Mouse (Mus musculus): ENCODE results near the gene Srarp.

The Srarp gene

DNA sequence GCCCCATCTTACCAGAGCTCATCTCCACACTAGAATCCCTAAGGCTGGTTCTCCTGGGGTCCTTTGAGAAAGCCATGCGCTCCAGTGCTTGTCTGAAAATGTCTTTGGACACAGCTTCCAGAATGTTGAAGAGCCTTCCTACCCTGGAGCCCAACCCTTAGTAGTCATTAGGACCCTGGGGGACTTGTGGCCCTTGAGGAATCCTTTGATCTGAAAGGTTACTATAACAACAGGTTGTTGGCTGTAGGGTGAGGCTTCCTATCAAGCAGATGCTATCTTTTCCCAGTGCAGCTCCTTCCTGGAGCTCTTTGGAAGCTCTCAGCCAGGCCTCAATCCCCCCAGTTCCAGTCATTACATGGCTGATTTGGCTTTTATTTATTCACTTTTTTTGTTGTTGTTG, at the start of gene Srarp:
Gene Srarp, minus strand, starts transcription at position 132 of the 400 bp plus-strand sequence.
- DNase-seq (ENCODE audit: low read depth, low spot score), result no peak

DNA sequence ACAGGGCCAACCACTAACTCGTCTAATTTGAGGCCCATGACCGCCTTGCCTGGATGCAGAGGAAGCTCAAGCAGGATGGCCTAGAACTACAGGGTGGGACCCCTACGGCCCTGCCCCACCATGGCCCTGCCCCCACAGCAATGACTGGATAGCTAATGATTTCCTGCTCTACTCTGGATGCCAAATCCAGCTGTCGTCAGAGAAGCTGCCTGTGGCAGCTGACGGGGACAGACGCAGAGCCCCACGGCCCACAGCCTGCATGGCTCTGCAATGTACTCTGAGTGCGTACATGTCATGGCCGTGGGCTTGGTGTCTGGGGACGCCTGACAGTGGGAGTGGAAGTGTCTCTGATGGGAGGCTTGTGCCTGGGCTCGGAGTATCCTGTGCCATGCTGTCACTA, 48.2 kb upstream of the Srarp start:
- DNase-seq (ENCODE audit: low read depth, low spot score), result no peak

DNA sequence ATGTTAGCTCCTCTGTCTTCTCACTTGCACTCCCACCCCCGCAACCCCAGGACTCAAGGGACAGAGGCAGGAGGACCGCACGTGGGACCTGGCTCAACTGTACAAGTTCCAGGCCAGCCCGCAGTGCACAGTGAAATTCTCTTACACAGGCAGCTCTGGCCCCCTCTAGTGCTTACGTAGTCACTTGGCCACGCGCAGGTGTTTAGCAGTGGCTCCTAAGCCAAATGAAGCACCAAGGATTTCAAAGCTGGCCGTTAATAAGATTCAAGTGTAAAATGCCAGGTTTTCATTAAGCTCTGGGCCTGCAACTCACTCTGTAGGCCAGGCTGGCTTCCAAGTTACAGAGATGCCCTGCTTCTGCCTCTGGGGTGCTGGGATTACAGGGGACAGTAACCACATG, 43.5 kb upstream of the Srarp start:
- DNase-seq (ENCODE audit: low read depth, low spot score), result no peak

DNA sequence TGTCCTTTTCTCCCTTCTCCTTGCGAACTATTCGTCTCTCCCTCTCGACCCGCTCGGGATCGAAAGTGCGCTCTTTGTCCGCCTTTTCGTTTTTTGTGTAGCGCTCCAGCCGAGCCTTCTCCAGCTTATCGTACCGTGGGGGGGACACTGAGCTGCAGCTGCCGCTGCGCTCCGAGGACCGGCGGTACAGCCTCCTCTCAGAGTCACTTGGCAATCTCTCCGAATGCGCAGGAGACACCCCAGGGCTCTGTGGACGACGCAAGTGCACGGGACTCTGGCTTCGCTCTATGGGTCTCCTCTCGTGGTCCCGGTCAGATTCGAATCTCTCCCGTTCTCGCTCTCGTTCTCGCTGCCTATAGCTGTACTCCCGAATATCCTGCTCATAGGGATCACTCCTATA, 42.9 kb upstream of the Srarp start:
- DNase-seq (ENCODE audit: low read depth, low spot score), result no peak

DNA sequence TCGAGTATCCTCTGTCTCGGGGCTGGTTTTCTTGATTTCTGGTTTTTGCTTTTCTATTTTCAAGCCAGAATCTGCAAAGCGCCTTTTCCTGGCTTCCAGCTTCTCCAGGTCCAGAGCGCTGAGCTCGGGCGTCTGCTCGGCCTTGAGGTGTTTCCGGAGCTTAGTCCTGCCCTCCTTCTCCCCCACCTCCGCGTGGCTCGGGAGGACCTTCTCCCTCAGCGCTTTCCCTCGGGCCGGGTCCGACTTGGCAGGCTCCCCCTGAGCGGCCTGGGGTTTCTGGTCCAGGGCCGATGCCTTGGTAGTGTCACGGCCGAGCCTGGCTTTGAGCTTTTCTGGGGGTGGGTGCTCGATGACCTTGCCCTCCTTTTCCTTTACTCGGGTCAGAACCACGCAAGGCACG, 42.3 kb upstream of the Srarp start:
- no peak for DNase-seq (ENCODE audit: low read depth, low spot score)

DNA sequence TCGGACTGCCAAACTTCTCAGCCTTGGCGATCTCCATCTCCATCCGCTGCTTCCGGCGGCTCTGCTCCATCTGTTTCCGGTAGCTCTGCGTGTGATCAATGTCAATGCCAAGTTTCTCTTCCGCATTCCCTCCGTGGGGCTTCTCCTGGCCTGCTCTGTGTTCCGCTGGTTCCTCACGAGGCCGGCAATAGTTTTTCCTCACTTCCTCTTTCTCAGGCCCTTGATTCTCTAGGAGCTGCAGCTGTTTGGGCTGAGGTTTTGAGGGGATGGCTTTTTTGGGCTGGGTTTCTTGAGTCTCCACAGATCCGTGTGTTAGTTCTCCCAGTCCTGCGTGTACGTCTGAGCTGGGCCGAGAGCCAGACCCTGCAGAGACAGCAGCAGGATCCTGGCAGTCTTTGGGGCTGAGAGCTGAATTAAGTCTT, 41.8 kb upstream of the Srarp start:
- DNase-seq (ENCODE audit: low read depth, low spot score), result no peak

DNA sequence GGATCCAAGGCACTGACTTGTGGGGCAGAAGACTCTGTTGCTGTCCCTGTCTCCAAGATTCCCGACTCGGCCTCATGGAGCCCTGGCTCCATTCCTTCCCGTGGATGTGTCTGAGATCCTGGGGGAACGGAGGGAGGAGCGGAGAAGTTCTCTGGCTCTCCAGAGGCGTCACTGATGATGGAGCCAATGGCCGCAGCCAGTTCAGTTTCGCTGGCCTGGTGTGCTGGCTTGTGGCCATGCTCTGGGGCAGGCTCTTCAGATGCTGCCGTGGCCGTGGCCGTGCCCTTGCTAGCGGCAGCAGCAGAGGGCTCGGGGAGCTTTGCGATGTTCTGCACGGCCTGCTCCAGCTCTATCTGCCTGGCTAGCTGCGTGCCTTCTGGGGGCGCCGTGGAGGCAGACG, 38.5 kb upstream of the Srarp start:
- no peak for DNase-seq (ENCODE audit: low read depth, low spot score)

DNA sequence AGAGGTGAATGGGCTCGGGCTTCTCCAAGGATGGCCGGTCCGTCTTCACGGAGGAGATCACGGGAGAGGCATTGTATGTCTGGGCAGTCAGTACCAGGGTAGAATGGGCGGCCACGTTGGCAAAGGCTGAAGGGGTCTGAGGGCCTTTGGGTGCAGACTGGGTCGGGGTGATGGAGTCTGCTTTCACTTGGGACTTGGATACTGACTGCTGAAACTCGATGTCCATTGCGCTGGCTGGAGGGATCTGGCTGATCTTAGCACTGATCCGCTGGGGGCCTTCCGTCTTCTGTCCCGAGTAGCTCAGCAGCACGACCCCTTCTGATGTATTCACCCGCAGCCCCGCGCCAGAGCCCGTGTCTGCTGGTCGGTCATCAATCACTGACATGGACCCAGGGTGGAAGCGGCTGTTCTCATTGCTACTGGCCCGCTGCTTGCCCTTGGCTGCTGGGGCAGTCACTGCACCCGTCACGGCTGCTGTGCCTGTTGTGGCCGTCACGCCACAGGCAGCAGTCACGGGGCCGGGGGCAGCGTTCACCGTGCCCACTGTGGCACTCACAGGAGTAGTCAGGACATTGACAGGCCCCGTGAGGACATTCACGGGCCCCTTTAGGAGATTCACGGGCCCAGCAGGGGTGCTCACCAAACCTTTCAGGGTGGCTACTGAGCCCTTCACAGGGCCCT, 36.9 kb upstream of the Srarp start:
- DNase-seq (ENCODE audit: low read depth, low spot score), result no peak

DNA sequence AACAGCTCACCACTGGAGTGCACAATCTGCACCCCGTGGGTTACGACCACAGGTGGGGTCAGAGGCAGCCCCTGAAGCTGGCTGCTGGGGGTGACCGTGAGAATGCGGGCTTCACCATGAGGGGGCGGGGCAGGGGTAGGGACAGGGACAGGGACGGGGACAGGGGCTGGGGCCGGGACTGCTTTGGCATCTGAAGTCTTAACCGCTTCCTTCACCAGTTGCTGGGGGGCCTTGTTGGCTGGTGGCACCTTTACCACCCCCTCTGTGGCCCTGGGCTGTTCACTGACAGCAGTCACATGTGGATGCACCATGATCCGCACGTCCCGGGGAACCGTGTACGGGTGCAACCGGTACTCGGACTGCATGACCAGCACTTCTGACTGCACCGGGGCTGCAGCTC, 35.6 kb upstream of the Srarp start:
- DNase-seq (ENCODE audit: low read depth, low spot score), result no peak

DNA sequence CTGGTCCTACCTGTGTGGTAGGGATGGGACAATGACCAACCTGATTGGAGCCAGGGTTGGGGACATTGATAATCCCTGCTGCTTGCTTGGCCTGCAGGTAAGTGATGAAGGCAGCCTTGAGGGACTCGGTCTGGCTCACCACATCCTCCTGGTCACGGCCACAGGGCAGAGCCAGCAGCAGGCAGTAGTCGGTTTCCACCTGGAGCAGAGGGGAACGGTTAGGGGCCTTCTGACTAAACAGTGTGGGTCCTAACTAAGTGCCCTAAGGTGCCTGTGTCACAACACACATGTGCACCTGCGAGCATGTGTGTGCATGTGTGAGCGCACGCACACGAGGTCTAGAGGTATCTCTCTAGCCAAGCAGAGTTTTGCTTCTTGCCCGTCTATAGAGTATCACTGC, 33.4 kb upstream of the Srarp start:
- DNase-seq (ENCODE audit: low read depth, low spot score), result no peak

DNA sequence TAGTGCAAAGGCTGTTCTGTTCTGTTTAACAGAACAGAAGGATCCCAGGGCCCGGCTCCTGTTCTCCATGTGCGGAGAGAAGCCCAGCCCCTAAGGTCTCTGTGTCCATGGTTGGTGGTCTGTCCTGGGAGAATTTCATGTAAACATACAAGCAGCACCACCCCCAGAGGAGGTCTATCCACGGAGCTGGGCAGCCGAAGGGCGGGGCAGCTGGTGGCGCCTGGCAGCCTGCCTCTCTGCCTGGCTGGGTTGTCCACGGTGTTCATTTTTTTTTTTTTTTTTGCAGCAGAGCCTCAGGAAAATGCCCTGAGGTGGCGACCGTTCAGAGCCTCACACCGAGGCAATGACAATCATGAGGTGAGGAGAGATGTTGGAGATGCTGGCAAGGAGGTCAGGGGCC, 32.7 kb upstream of the Srarp start:
- DNase-seq (ENCODE audit: low read depth, low spot score), result no peak

DNA sequence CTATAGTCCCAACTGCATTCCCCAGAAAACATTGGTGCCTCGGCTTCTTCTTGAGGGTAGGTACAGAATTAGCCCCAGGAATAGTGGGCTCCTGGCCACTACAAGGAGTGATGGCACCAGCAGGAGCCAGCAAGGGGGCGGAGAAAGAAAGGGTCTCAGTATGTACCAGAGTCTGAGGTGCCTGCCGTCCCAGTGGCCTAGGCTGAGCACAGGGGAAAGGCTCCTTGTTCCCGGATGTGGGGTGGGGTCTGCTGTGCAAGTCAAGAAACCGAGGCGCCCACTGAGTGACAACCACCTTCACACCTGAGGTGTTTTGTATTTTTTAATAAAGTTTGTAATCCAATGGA, 31.6 kb upstream of the Srarp start:
- no peak for DNase-seq (ENCODE audit: low read depth, low spot score)

DNA sequence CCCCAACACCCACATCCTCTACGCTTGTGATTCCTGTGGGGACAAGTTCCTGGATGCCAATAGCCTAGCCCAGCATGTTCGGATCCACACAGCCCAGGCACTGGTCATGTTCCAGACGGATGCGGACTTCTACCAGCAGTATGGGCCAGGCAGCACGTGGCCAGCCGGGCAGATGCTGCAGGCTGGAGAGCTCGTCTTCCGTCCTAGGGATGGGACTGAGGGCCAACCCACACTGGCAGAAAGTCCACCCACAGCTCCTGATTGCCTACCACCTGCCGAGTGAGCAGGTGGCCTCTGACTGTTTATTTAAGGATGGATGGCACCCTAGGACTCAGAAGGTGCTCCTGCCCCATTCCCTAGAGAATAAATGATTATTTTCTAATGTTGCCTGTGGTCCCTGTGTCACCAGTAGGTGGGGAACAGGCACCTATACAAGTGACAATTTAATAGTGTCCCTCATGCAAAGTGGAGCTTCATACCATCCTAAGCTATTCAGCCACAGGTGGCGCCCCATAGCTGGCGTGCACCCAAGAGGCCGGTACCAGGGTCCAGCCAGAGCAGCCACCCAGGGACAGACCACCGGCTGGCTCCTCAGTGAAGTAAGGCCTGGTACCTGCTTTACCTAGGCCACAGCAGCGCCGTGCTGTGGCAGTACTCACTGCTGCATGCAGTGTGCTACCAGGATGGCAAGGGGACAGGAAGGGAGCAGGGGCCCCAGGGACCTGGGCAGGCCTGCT, 31.1 kb upstream of the Srarp start:
- DNase-seq (ENCODE audit: low read depth, low spot score), result no peak

DNA sequence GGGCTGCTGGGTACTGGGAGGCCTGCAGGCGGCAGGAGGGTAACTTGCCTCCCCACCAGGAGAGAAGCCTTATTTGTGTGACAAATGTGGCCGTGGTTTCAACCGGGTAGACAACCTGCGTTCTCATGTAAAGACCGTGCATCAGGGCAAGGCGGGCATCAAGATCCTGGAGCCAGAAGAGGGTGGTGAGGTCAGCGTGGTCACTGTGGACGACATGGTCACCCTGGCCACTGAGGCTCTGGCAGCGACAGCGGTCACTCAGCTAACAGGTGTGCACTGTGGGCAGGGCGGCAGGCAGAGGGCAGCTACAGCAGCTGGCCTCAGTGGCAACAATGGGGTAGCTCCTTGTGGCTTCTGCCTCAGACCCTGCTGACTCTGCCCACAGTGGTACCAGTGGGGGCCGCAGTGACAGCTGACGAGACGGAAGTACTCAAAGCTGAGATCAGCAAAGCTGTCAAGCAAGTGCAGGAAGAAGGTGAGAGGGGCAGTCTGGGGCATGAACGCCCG, 30.4 kb upstream of the Srarp start:
- DNase-seq (ENCODE audit: low read depth, low spot score), result no peak

DNA sequence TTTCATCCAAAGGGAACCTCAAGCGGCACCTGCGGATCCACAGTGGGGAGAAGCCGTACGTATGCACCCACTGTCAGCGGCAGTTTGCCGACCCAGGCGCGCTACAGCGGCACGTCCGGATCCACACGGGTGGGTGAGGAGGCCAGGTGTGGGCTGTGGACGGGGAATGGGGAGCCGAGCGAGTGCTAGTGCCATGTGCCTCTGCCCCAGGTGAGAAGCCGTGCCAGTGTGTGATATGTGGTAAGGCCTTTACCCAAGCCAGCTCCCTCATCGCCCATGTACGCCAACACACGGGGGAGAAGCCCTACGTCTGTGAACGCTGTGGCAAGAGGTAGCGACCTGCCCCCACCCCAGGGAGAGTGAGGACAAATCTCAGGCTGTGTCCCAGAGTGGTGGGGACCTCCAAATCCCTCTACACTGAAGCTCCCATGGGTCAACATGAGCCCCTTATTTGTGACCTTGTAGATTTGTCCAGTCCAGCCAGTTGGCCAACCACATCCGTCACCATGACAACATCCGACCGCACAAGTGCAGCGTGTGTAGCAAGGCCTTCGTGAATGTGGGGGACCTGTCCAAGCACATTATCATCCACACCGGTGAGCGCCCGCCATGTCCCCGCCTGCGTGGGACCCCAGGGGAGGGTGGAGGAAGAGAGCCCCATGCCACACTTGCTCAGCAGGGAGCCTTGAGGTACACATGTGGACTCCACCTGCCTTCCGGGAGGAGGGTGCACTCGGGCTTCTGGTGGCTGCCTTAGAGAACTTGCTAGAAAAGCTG, 29.8 kb upstream of the Srarp start:
- DNase-seq (ENCODE audit: low read depth, low spot score), result no peak

DNA sequence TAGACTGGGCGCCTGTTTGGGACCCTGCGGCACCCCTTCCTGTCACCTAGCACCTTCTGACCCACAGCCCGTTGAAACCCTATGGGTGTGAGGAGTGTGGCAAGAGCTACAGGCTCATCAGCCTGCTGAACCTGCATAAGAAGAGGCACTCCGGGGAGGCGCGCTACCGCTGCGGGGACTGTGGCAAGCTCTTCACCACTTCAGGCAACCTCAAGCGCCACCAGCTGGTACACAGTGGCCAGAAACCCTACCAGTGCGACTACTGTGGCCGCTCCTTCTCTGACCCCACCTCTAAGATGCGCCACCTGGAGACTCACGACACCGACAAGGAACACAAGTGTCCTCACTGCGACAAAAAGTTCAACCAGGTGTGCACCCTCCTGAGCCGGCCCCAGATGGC, 28.8 kb upstream of the Srarp start:
- no peak for DNase-seq (ENCODE audit: low read depth, low spot score)

DNA sequence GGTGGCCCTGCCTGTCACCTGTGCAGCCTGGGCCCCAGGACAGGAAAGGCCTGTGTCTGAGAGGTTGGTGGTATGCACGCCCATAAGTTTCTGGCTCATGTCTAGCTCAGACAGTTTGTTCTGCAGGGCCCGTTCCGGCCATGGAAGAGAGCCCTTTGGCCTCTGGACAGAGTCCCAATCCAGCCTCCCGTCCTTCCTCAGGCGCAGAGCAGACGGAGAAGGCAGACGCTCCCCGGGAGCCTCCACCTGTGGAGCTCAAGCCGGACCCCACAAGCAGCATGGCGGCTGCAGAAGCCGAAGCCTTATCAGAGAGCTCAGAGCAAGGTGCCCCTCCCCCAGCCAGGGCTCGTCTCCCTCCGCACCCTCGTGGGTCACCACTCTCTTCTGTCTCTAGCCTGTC, 27.6 kb upstream of the Srarp start:
- DNase-seq (ENCODE audit: low read depth, low spot score), result no peak

DNA sequence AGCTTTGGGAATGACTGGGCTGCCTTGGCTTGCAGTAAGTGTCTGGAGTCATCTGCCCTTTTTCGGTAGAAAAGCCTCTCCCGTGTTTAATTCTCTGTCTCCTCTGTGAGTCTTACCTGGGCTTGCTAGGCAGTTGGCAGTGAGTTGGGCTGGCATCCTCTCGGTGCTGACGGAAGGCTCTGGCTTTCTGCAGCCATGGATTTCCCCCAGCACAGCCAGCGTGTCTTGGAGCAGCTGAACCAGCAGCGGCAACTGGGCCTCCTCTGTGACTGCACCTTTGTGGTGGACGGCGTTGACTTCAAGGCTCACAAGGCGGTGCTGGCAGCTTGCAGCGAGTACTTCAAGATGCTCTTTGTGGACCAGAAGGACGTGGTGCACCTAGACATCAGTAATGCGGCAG, 25.7 kb upstream of the Srarp start:
- DNase-seq (ENCODE audit: low read depth, low spot score), result no peak

DNA sequence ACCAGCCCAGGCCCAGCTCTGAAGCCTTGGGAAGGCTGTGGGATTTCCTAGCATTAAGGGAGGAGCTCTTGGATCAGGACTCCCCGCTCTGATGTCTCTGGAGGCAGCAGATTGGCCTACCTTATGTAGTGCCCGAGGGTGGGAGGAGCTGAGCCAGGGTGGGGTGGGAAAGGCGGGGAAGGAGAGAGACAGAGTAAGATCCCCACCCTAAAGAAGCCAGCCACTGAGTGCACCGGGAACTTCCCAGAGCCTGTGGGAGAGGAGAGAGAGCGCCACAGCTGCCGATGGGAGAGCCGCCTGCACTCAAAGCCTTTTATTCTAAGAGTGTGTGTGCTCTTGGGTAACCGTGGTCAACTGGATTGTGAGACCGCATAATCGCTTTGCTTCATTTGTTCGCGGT, 25.2 kb upstream of the Srarp start:
- no peak for DNase-seq (ENCODE audit: low read depth, low spot score)

DNA sequence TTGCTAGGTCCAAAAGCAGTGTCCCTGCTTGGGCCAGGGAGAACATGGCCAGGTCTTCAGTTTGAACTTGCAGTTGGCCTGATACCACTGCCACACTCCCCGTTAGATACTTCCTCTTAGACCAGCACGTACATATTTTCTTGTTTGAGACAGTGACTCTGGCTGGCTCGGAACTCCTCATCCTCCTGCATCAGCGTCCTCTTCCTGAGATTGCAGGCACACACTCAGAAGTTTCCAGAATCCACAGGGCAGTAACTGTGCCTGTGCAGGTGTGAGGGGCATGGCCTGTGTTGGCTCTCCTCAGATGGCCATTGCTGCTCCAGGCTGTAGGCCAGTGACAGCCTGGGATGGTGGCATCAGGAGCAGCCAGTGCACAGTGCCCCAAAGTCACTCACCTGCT, 24.6 kb upstream of the Srarp start:
- DNase-seq (ENCODE audit: low read depth, low spot score), result no peak

DNA sequence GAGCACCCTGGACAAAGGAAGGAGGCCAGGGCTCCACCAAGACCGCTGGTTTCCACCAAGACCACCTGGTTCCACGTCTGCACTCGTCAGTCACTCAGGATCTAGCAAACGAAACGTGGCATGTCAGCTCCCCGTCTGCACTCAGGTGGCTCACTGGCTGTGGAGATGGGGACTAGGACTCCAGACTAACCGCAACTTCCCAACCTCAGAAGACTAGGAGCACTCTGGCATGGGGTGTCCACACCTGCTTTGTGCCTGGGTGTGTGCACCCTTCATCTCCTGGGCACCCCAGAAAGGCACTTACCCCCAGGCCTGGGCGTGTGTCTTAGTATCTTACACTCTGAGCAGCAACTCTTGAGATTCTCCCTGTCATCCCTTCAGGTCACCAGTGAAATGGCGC, 23.9 kb upstream of the Srarp start:
- DNase-seq (ENCODE audit: low read depth, low spot score), result no peak

DNA sequence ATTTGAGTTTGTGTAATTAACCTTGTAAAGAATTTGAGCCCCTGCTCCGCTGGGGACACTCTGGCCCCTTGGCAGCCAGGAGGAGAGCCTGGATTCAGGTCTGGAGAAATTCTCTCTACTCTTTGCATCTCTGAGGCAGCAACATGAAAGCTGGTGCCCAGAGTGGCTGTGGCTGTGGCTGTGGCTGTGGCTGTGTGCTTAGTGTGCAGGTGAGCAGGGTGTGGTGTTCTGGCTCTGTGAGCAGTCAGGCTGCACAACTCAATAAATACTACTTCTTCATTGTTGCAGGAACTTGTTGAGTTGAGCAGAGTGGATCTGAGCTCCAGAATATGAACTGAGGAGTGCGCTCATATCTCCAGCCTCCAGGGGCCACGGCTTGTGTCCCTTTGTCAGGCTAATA, 23.0 kb upstream of the Srarp start:
- no peak for DNase-seq (ENCODE audit: low read depth, low spot score)

DNA sequence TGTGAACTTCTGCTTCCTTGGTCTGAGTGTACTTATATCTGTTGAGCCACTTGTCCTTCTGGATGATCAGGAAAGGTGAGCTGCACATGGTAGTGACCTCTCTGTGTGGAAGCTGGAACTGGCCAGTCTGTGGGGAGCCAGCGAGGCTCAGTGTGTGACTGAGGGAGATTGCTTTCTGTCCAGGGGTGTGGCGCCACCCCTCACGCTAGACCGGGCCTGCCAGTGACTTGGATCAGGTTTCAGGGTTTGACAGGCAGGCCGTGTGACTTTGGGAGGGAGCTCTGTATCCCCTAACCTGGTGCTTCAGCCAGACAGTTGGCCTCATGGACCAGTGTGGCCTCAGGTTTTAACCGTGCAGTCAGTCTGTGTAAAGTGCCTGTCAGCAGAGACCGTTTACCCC, 22.3 kb upstream of the Srarp start:
- DNase-seq (ENCODE audit: low read depth, low spot score), result no peak
